Mouse (Mus musculus) brain, embryonic 14.5 days (tissue): ENCODE results near the gene Gm8897. TPM values are rescaled to one million over a fixed set of nuclear protein-coding genes. Genes with fewer than 3 reads are reported as not detected.
"Not testable (repeated sequence)": the region's sequence is repeated elsewhere in the genome, so short reads cannot be mapped to it uniquely, and the experiment has no call there.

Source experiments
- DNase-seq: peaks from one replicate; pipeline ENCODE4 v3.0.0-alpha.2; 2011; ENCODE audit warnings: low read depth
- polyA plus RNA-seq: library from polyadenylated mRNA; depleted of rRNA; stranded (reverse); fragments of >200 nt; gene quantifications from 2 replicates; pipeline ENCODE4 v1.2.3, GENCODE M21; 2012; rRNA removed

The Gm8897 gene
- polyA plus RNA-seq: not detected in 2 replicates

DNA sequence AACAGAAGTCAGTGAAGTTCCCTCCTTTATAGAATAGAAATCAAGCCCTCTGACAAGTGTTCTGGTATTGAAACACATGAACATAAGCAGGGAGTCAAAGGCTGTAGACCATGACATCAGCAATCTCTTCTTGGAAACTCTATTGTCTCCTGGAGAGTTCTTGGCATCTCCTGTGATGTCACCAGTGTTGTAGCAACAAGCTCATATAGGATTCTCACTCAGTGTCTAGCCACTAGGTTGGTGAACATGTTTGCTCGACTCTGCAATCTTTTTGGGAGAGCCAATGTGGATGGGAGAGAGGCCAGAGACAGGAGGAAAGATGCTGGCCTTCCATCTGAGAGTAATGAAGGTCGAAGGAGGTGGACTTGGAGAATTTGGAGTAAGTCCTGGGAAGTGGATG lies at the start of gene Gm8897:
Gm8897 (plus strand) TSS at position 301 of the 400 bp plus-strand sequence.
- DNase-seq: not testable (repeated sequence)

DNA sequence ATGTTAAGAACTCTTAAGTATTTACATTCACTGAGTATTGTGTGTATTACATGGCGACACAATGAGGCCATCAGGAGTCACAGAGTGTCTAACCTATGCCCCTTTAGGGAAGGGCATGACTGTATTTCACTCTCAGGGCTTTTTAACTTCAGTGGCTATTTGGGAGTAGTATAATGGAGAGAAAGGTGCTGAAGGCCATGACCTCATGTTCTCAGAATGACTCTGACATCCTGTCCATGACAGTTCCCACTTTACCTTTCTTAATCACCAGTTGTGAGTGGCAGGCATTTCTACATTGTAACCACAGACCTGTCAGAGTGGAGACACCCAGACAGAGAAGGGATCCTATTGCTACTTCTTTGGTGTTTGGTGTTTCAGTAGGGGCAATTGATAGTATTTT lies 473 bp downstream of the Gm8897 start:
- DNase-seq: not testable (repeated sequence)

Other genes starting within 250 kb of the Gm8897 start
- not detected in 2 replicates for gene Gm5861, start 233.3 kb upstream of the Gm8897 start, polyA plus RNA-seq
- not detected in 2 replicates for gene Gm8890, start 160.4 kb upstream of the Gm8897 start, polyA plus RNA-seq
- gene Speer1, start 74.9 kb upstream of the Gm8897 start, polyA plus RNA-seq: not detected in 2 replicates
- gene Gm8906, start 86.3 kb downstream of the Gm8897 start, polyA plus RNA-seq: not detected in 2 replicates
- not detected in 2 replicates for gene Gm6460, start 178.5 kb downstream of the Gm8897 start, polyA plus RNA-seq